Mouse (Mus musculus) brain, embryonic 14.5 days (tissue): ENCODE results near the gene Lrr1. TPM values are rescaled to one million over a fixed set of nuclear protein-coding genes. Genes with fewer than 3 reads are reported as not detected.
A peak's percentile ranks its signal among the peaks of the same experiment; 100 is the strongest.

Experiments
- DNase-seq: peaks from one replicate; pipeline ENCODE4 v3.0.0-alpha.2; 2011; ENCODE audit warnings: low read depth
- CTCF ChIP-seq: fragments of 200-500 bp; IDR thresholded peaks from 2 replicates; pipeline ENCODE4 v1.5.1; 2012; ENCODE audit warnings: inconsistent platforms, mild to moderate bottlenecking, moderate library complexity, borderline replicate concordance; ENCODE audit not compliant: insufficient read depth, insufficient read length; ENCODE audit errors: extremely low read depth
- POLR2A ChIP-seq: fragments of 200-500 bp; IDR thresholded peaks from 2 replicates; pipeline ENCODE4 v1.6.1; 2012; ENCODE audit warnings: mild to moderate bottlenecking, inconsistent platforms, borderline replicate concordance; ENCODE audit not compliant: poor library complexity, insufficient read depth, insufficient read length, severe bottlenecking; ENCODE audit errors: extremely low read depth
- polyA plus RNA-seq: library from polyadenylated mRNA; depleted of rRNA; stranded (reverse); fragments of >200 nt; gene quantifications from 2 replicates; pipeline ENCODE4 v1.2.3, GENCODE M21; 2012; rRNA removed

Gene Lrr1
- 4.9 and 11.2 TPM in 2 replicates for polyA plus RNA-seq

DNA sequence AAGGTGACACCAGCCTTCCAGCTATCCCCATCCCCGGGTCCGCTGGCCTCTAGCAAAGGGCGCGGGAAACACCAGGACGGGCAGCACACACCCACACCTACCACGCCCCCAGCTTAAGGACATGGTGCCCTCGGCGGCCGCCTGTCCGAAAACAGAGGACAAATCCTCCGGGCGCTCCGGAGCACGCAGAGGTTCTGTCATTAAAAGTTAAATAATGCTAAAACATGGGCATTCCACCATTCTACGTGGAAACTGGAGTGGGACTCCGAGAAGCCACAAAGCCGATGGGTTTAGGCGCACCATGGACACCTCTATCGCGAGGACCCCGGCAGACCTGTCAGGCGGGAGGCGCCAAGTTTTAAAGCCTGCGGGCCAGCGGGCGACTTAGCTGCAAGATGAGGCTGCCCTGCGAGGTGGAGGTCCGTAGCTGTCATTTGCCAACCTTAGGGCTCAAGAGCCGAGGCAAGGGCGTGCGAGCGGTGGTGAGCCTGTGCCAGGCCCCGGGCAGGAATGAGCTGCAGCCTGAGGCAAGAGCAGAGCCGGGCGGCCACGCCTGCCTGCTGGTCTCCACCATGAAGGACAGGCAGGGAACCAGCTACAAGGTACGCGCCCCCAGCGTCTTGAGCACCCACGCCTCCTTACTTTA lies at the start of gene Lrr1:
Gene Lrr1, plus strand, starts transcription at position 354 of the 646 bp plus-strand sequence.
- peak; percentile 95 for DNase-seq
- TF ChIP-seq CTCF (no peak), POLR2A (no peak)

DNA sequence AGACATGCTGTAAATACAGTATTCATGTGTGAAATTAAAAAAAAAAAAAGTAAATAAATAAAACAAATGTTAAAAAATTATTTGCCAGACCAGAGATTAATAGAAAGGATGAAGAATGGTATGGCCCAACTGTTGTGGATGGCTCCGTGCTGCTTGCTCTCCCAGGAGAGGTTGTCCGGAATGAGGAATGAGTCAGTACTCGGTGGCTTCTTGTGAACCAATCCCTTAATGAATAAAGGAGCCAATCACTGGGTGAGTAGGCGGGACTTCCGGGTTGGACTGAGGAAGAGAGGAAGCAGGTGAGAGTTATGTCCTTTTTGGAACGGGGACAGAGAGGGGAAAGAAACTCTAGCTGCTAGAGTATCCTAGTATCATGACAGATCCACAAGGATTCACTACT lies 48.7 kb upstream of the Lrr1 start:
- no peak for DNase-seq
- no peak for TF ChIP-seq POLR2A
- no peak for TF ChIP-seq CTCF

DNA sequence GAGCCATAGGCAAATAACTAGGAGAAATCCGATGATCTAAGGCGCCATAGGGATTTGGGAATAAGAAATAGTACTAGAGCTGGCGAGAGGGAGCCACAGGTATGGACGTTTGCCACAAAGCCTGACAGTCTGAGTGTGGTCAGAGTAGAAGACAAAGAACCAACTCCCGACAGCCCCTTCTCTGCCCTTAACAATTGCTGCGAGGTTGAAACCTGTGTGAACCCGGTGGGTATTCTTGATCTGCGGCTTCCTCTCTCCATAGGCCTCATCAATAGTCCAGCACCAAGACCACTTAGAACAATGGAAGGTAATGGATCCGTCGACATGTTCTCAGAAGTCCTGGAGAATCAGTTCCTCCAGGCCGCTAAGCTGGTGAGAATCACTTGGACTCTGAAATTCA lies 45.8 kb upstream of the Lrr1 start:
- no peak for TF ChIP-seq CTCF
- TF ChIP-seq POLR2A, result no peak
- DNase-seq, result no peak

DNA sequence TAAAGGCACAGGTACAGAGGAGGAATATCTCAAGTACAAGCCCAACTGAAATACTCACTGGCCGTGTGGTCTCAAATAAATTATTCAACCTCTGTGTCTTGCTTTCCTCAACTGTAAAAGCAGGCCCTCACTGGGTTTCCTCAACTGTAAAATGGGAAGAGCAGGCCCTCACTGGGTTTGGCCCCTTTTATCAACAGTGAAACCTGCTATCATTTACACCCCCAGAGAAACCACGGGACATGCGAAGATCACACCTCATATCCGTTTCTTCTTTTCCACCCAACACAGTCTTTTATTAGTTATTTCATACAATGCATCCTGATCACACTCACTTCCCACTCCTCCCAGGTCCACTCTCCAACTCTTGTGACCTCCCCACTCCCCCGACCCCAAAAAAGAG lies 43.5 kb upstream of the Lrr1 start:
- DNase-seq, result no peak
- no peak for TF ChIP-seq POLR2A
- no peak for TF ChIP-seq CTCF

DNA sequence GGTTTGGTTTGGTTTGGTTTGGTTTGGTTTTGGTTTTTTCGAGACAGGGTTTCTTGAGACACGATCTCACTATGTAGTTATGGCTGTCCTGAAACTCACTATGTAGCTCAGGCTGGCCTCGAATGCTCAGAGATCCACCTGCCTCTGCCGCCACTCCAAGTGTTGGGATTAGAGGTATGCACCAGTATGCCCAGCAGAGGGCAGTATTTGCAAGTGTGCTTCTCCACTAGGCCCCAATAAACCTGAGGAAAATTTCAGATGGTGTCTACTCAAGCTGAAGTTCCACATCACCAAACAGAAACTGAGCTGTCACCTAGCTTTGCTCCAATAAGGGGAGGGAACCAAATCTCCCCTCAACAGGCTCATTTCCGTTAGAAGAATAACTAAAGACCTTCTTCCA lies 41.4 kb upstream of the Lrr1 start:
- TF ChIP-seq CTCF (peak; percentile 41; the same call in 1 of the 2 replicates), POLR2A (no peak)
- no peak for DNase-seq

DNA sequence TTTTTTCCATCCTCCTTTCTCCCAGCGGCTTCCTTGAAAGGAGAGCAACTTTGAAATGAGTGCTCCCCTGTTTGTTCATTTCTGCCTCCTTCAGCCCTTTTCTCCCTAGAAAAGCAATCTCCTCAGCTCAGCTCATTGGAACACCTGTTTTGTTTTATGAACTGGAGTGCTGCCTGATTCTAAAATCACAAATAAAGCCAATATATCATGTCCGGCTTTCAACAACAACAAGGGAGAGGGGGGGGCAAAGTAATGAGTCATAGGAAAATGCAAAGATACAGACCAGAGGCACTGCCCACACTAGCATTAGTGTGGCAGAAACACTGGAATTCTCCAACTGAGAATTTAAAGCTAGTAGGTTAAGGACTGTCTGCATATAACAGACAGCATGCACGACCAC lies 41.0 kb upstream of the Lrr1 start:
- no peak for DNase-seq
- TF ChIP-seq CTCF (no peak), POLR2A (no peak)

DNA sequence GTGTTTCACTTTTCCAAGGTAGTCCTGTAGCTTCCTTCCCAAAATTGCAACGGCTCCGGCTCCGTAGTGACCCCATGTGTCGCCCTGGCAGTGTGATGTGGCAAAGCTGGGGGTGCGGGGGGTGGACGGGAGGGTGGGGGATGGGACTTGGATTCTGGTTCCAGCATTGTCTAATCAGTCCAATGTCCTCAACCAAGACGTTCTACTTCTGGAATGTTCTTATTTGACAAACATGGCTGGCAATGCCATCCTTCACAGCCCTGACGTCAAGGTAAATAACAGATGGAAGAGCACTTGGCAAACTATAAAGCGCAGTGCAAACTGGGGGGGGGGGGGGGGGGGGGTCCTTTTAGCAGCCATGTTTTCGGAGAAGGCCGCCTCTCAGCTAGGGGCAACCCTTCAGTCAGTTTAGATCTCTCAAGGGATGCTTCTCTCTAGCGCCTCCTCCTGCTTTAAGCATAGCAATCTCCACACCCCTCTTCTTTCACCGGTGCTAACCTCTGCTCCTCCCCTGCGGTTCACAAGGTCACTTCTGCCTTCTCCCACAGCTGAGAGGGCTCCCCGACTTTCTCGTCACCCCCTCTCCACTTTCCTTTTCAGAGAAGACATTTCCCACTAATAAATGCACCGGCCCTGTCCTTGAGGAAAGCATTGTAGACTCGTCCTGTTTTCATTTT lies 38.8 kb upstream of the Lrr1 start:
- DNase-seq, result peak; percentile 9
- TF ChIP-seq POLR2A, result no peak
- TF ChIP-seq CTCF, result no peak

DNA sequence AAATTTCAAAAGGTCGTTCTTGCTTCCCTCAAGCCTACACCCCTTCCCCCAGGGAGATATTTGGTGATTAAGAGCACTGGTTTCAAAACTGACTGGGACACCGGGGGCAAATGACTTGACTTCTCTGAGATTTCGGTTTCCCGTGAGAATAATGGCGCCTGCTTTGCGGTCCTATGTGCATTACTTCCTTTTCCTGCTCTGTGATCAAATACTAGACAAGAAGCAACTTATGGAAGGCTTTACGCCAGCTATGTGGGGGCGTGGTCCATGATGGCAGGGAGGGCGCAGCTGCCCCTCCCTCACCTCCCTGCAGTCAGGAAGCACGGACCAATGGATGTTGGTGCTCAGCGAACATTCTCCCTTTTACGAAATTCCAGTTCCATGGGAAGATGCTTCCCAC lies 38.1 kb upstream of the Lrr1 start:
- DNase-seq, result no peak

DNA sequence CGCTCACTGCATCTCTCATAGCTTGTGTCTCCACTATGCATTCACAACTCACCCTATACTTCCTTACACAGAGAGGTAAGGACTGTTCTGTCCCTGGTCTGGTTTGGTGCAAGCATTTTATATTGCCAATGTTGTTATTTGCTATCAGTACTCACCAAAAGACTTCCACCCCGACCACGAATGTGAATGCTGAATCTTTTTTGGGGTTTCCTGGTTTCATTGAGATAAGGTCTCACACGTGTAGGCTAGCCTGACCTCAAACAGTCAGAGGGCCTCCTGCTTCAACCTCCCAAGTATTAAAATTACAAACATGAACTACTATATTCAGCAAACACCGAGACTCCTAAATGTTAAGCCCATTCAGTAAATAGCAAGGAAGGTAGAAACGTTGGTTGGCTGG lies 37.3 kb upstream of the Lrr1 start:
- no peak for DNase-seq
- TF ChIP-seq CTCF, result no peak
- no peak for TF ChIP-seq POLR2A

More for the DNA sequence above, 38.1 kb upstream of the Lrr1 start:
- TF ChIP-seq CTCF (no peak), POLR2A (no peak)

DNA sequence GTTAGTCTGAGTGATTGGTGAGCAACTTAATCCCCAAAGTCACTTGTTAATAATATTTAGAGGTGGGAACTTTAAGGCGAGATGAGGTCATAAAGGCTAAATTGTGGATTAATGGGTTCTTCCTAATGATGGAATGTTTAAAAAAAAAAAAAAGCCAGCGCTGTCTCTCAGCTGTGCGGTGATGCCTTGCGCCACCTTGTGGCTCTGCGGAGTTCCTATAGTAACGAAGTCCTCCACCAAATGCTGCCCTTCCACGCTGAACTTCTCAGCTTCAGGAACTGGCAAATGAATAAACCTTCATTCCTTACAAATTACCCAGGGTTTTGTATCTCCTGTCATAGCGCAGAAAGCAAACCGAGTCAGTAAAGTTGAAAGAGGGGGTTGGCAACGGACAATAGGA lies 36.6 kb upstream of the Lrr1 start:
- DNase-seq, result peak; percentile 73
- no peak for TF ChIP-seq POLR2A
- TF ChIP-seq CTCF, result peak; percentile 88

DNA sequence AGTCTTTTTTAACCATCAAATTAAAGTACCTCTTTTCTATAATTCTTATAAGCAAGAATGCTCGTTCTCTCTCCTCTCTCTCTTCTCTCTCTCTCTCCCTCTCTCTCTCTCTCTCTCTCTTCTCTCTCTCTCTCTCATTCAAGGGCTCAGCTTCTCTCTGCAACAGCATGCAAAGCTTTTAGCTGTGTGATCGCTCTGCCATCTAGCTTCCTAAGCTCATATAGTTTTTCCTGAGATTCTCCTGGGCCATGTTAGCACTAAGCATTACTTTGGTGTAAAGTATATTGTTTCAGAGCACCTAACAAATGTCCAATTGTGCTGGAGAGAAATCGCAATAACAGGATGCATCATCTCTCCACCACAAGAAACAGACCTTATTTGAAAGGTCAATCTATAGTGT lies 29.4 kb upstream of the Lrr1 start:
- TF ChIP-seq POLR2A (no peak), CTCF (no peak)
- DNase-seq, result no peak

DNA sequence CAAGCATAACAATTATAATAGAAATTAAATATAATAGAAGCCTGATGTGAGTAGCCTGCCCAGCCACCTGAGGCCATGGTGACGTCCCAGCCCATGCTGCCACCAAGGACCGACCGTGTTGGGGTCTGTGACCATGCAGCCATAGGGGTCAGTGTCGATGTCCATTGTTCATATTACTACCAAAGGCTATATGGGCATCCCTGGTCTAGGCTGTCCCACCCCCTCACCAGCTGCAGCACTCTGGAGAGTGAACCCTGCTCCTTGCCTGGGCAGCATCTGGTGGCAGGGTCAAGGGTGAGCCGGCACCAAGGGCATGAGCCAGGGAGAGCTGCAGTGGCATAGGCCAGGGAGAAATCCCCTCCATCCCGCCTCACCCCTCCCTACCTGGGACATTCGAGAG lies 28.8 kb upstream of the Lrr1 start:
- no peak for TF ChIP-seq CTCF
- no peak for TF ChIP-seq POLR2A
- no peak for DNase-seq

DNA sequence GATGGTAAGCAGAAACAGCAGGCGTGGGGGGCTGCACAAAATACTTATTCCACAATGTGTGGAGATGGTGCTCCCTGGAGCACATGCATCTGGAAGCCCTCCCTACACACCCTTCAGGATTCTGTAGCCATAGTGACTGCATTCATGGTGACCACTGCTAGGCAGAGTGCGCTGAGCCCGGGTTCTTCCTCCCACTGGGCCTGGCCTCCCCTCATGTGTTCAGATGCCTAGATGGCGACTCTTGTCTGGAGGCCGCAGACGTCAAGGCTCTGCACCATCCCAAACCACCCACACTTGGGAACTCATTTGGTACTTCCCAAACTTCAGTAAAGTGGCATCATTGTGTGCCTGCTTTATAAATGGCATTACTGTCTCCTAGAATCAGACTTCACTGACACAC lies 25.2 kb upstream of the Lrr1 start:
- no peak for DNase-seq
- TF ChIP-seq CTCF (no peak), POLR2A (no peak)

DNA sequence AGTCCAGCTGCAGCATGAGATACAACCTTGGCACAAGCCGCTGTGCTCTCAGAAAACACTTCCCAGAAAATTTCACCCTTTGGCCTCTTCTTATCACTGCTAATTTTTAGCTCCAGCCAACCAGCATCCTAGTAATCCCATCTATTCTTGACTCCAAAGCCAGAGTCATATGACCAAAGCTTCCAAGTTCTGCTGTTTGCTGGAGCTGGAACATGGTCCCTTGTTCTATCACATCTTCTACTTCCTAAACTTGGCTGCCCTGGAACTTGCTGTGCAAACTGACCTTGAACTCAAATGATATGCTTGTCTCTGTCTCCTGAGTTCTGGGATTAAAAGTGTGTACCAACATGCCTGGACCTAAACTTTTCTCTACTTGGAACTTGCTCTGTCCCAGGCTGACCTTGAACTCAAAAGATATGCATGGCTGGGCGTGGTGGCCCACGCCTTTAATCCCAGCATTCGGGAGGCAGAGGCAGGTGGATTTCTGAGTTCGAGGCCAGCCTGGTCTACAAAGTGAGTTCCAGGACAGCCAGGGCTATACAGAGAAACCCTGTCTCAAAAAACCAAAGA lies 21.4 kb upstream of the Lrr1 start:
- TF ChIP-seq POLR2A (no peak), CTCF (no peak)
- DNase-seq, result no peak
